Mouse (Mus musculus): Measurements from ENCODE around the gene Ddi2. TPM values are rescaled to one million over a fixed set of nuclear protein-coding genes. Genes with fewer than 3 reads are reported as not detected.

Gene Ddi2
- 15.8 and 22.6 TPM in 2 replicates for polyA plus RNA-seq (2012; rRNA removed; ENCODE audit: low replicate concordance)

GRCm38 (mm10) chr4:141722731-141723672 is at the start of gene Ddi2:
Ddi2 (minus strand) TSS chr4:141723419.

GRCm38 (mm10) chr4:141746578-141747346 is 23.5 kb upstream of the Ddi2 start, which contains the start of gene Agmat:
Agmat (plus strand) TSS chr4:141746672.

GRCm38 (mm10) chr4:141685499-141685898 is 37.7 kb downstream of the Ddi2 start, which contains the start of gene Rsc1a1:
Rsc1a1 (minus strand) TSS chr4:141685599.

GRCm38 (mm10) chr4:141664799-141665198 is 58.4 kb downstream of the Ddi2 start, which contains the start of gene Plekhm2:
Plekhm2 (minus strand) TSS chr4:141664899.

Other genes starting within 250 kb of the Ddi2 start
- 38.0 and 39.5 TPM in 2 replicates for gene Spen, start 184.8 kb downstream of the Ddi2 start, polyA plus RNA-seq (2012; rRNA removed; ENCODE audit: low replicate concordance)
- 60.7 and 63.9 TPM in 2 replicates for gene Fblim1, start 117.3 kb downstream of the Ddi2 start, polyA plus RNA-seq (2012; rRNA removed; ENCODE audit: low replicate concordance)
- 71.4 and 121 TPM in 2 replicates for gene Tmem82, start 104.8 kb downstream of the Ddi2 start, polyA plus RNA-seq (2012; rRNA removed; ENCODE audit: low replicate concordance)
- 12.3 and 26.3 TPM in 2 replicates for gene Slc25a34, start 99.6 kb downstream of the Ddi2 start, polyA plus RNA-seq (2012; rRNA removed; ENCODE audit: low replicate concordance)
- 10.2 and 11.0 TPM in 2 replicates for gene Plekhm2, start 58.5 kb downstream of the Ddi2 start, polyA plus RNA-seq (2012; rRNA removed; ENCODE audit: low replicate concordance)
- 9.7 and 29.7 TPM in 2 replicates for gene Rsc1a1, start 37.8 kb downstream of the Ddi2 start, polyA plus RNA-seq (2012; rRNA removed; ENCODE audit: low replicate concordance)
- gene Agmat, start 23.3 kb upstream of the Ddi2 start, polyA plus RNA-seq (2012; rRNA removed; ENCODE audit: low replicate concordance), result 41.0 and 69.4 TPM in 2 replicates
- 4.8 and 5.4 TPM in 2 replicates for gene Dnajc16, start 67.5 kb upstream of the Ddi2 start, polyA plus RNA-seq (2012; rRNA removed; ENCODE audit: low replicate concordance)
- 10.8 and 11.4 TPM in 2 replicates for gene Casp9, start 70.2 kb upstream of the Ddi2 start, polyA plus RNA-seq (2012; rRNA removed; ENCODE audit: low replicate concordance)
- gene Cela2a, start 102.7 kb upstream of the Ddi2 start, polyA plus RNA-seq (2012; rRNA removed; ENCODE audit: low replicate concordance), result 30.4 and 13,779 TPM in 2 replicates
- 0.39 and 112 TPM in 2 replicates for gene Ctrc, start 122.9 kb upstream of the Ddi2 start, polyA plus RNA-seq (2012; rRNA removed; ENCODE audit: low replicate concordance)
- gene Efhd2, start 151.5 kb upstream of the Ddi2 start, polyA plus RNA-seq (2012; rRNA removed; ENCODE audit: low replicate concordance), result 181 and 429 TPM in 2 replicates

Measured in duodenum, adult 2 months (tissue).